Mouse (Mus musculus): ENCODE measurements around the gene Apon. TPM values are rescaled to one million over a fixed set of nuclear protein-coding genes. Genes with fewer than 3 reads are reported as not detected.
"Not testable (repeated sequence)": the region's sequence is repeated elsewhere in the genome, so short reads cannot be mapped to it uniquely, and the experiment has no call there.

The Apon gene
- polyA plus RNA-seq, 1 experiment from 2014 or later, result not detected

- ATAC-seq, result no peak
- Histone ChIP-seq H3K27me3 (replicated peaks; ENCODE audit: control insufficient read depth, insufficient read depth, low read length) (no peaks in the 10 kb centered on the region), H3K27ac (ENCODE audit: low read depth, low read length) (no peak overlapping the region), H3K4me3 (ENCODE audit: low read depth, low read length) (no peak overlapping the region), H3K9me3 (ENCODE audit: control insufficient read depth) (no peaks in the 10 kb centered on the region), H3K36me3 (ENCODE audit: control insufficient read depth, insufficient read depth) (peaks cover 61% of the 10 kb centered on the region), H3K4me2 (replicated peaks; ENCODE audit: low read depth) (no peak overlapping the region), H3K9ac (ENCODE audit: low read depth, low read length) (no peak overlapping the region), H3K4me1 (replicated peaks; ENCODE audit: control insufficient read depth, insufficient read depth, low read length) (no peaks in the 10 kb centered on the region)
- 70% methylated on average over 6 of the region's 6 CpGs for WGBS
- TF ChIP-seq CTCF (IDR thresholded peaks at IDR 0.05; ENCODE audit: low read depth), result no peak
Measured at GRCm38 (mm10) chr10:128278158-128278557, 24.3 kb downstream of the Apon start.

- Histone ChIP-seq H3K9ac (ENCODE audit: low read depth, low read length) (no peak overlapping the region; the same call in 1 of the 2 replicates), H3K27me3 (replicated peaks; ENCODE audit: control insufficient read depth, insufficient read depth, low read length) (no peaks in the 10 kb centered on the region), H3K4me1 (replicated peaks; ENCODE audit: control insufficient read depth, insufficient read depth, low read length) (no peaks in the 10 kb centered on the region), H3K9me3 (ENCODE audit: control insufficient read depth) (no peaks in the 10 kb centered on the region), H3K36me3 (ENCODE audit: control insufficient read depth, insufficient read depth) (peaks cover 88% of the 10 kb centered on the region), H3K4me3 (ENCODE audit: low read depth, low read length) (no peak overlapping the region), H3K4me2 (replicated peaks; ENCODE audit: low read depth) (peak overlapping the region; percentile 38; the same call in 1 of the 2 replicates), H3K27ac (ENCODE audit: low read depth, low read length) (peak overlapping the region; percentile 83)
- 49% methylated on average over 6 of the region's 6 CpGs for WGBS
- TF ChIP-seq CTCF (IDR thresholded peaks at IDR 0.05; ENCODE audit: low read depth), result no peak
- peak; percentile 94 for ATAC-seq
Measured at GRCm38 (mm10) chr10:128280943-128281342, 27.0 kb downstream of the Apon start.

- Histone ChIP-seq H3K27me3 (replicated peaks; ENCODE audit: control insufficient read depth, insufficient read depth, low read length) (no peaks in the 10 kb centered on the region), H3K27ac (ENCODE audit: low read depth, low read length) (peak overlapping the region; percentile 78), H3K36me3 (ENCODE audit: control insufficient read depth, insufficient read depth) (peaks cover 91% of the 10 kb centered on the region), H3K4me3 (ENCODE audit: low read depth, low read length) (no peak overlapping the region), H3K9me3 (ENCODE audit: control insufficient read depth) (no peaks in the 10 kb centered on the region), H3K4me1 (replicated peaks; ENCODE audit: control insufficient read depth, insufficient read depth, low read length) (no peaks in the 10 kb centered on the region), H3K4me2 (replicated peaks; ENCODE audit: low read depth) (no peak overlapping the region), H3K9ac (ENCODE audit: low read depth, low read length) (no peak overlapping the region)
- 75% methylated on average over 14 of the region's 14 CpGs for WGBS
- TF ChIP-seq CTCF (IDR thresholded peaks at IDR 0.05; ENCODE audit: low read depth), result peak; percentile 60
- ATAC-seq, result no peak
Measured at GRCm38 (mm10) chr10:128281682-128282081, 27.8 kb downstream of the Apon start.

DNA sequence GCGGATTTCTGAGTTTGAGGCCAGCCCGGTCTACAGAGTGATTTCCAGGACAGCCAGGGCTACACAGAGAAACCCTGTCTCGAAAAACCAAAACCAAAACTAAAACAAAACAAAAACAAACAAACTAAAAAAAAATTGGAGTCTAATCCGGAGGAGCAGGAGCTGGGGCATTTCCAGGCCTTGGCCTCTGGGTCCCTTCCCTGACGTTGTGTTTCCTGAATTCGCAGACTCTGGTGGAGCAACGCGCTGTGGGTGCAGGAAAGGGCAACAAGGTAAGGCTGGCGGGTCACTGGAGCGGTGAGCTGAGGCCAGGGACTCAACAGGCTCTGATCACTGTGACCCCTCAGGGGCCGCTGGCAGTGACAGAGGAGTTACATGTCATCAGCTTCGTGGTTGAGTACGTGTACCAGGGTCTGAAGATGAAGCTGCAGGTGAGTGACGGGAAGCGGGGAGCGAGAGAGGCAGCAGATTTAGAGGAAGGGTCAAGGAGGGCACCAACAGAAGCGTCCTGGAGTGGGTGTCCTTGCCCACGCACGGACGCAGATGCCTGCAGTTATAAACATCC lies 29.1 kb downstream of the Apon start:
- H3K4me3 ChIP-seq (ENCODE audit: low read depth, low read length), result no peak overlapping the region
- 87% methylated on average over 20 of the region's 20 CpGs for WGBS
- H3K36me3 ChIP-seq (ENCODE audit: control insufficient read depth, insufficient read depth), result peaks cover 86% of the 10 kb centered on the region
- no peaks in the 10 kb centered on the region for H3K27me3 ChIP-seq (replicated peaks; ENCODE audit: control insufficient read depth, insufficient read depth, low read length)
- no peak for TF ChIP-seq CTCF (IDR thresholded peaks at IDR 0.05; ENCODE audit: low read depth)
- no peak for ATAC-seq
- H3K4me1 ChIP-seq (replicated peaks; ENCODE audit: control insufficient read depth, insufficient read depth, low read length), result no peaks in the 10 kb centered on the region
- 0 out of 2 replicates have a peak overlapping the region, but pooled peaks have one; percentile 78 for H3K27ac ChIP-seq (ENCODE audit: low read depth, low read length)
- H3K9ac ChIP-seq (ENCODE audit: low read depth, low read length), result no peak overlapping the region
- H3K9me3 ChIP-seq (ENCODE audit: control insufficient read depth), result no peaks in the 10 kb centered on the region
- H3K4me2 ChIP-seq (replicated peaks; ENCODE audit: low read depth), result no peak overlapping the region

GRCm38 (mm10) chr10:128283604-128284579 lies 30.0 kb downstream of the Apon start:
- H3K4me3 ChIP-seq (ENCODE audit: low read depth, low read length), result no peak overlapping the region
- no peaks in the 10 kb centered on the region for H3K9me3 ChIP-seq (ENCODE audit: control insufficient read depth)
- H3K36me3 ChIP-seq (ENCODE audit: control insufficient read depth, insufficient read depth), result peaks cover 83% of the 10 kb centered on the region
- H3K27me3 ChIP-seq (replicated peaks; ENCODE audit: control insufficient read depth, insufficient read depth, low read length), result no peaks in the 10 kb centered on the region
- 68% methylated on average over 31 of the region's 31 CpGs for WGBS
- no peak overlapping the region for H3K4me2 ChIP-seq (replicated peaks; ENCODE audit: low read depth)
- ATAC-seq, result no peak
- no peak overlapping the region for H3K27ac ChIP-seq (ENCODE audit: low read depth, low read length)
- H3K4me1 ChIP-seq (replicated peaks; ENCODE audit: control insufficient read depth, insufficient read depth, low read length), result no peaks in the 10 kb centered on the region
- no peak overlapping the region for H3K9ac ChIP-seq (ENCODE audit: low read depth, low read length)
- peak; percentile 84 for TF ChIP-seq CTCF (IDR thresholded peaks at IDR 0.05; ENCODE audit: low read depth)

DNA sequence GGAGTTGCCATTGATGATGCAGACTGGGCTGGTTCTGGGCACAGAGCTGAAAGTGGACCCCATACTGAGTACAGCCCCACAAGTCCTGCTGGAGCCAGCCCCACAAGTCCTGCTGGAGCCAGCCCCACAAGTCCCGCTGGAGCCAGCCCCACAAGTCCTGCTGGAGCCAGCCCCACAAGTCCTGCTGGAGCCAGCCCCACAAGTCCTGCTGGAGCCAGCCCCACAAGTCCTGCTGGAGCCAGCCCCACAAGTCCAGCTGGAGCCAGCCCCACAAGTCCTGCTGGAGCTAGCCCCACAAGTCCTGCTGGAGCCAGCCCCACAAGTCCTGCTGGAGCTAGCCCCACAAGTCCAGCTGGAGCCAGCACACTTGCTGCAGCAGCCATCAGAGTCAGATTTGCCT lies 36.7 kb downstream of the Apon start:
- H3K9me3 ChIP-seq (ENCODE audit: control insufficient read depth); H3K4me2 ChIP-seq (replicated peaks; ENCODE audit: low read depth): not testable (repeated sequence)

More for the DNA sequence above, 36.7 kb downstream of the Apon start:
- not testable (repeated sequence) for H3K27me3 ChIP-seq (replicated peaks; ENCODE audit: control insufficient read depth, insufficient read depth, low read length); H3K27ac ChIP-seq (ENCODE audit: low read depth, low read length); H3K4me1 ChIP-seq (replicated peaks; ENCODE audit: control insufficient read depth, insufficient read depth, low read length); H3K9ac ChIP-seq (ENCODE audit: low read depth, low read length); ATAC-seq; H3K4me3 ChIP-seq (ENCODE audit: low read depth, low read length)
- peaks cover 57% of the 10 kb centered on the region for H3K36me3 ChIP-seq (ENCODE audit: control insufficient read depth, insufficient read depth)
- WGBS, result 67% methylated on average over 1 of the region's 1 CpGs

Measured in intestine, postnatal 0 days (tissue).